Mouse (Mus musculus): Measurements from ENCODE around the gene Wdr64. TPM values are rescaled to one million over a fixed set of nuclear protein-coding genes. Genes with fewer than 3 reads are reported as not detected.

Wdr64 gene
- polyA plus RNA-seq, 1 experiment from 2014 or later = not detected

- H3K9me3 ChIP-seq (ENCODE audit: control insufficient read depth, low read length) = no peaks in the 10 kb centered on the region
- H3K4me3 ChIP-seq (ENCODE audit: low read depth, low read length) = no peak overlapping the region
- no peak for DNase-seq (ENCODE audit: low spot score, missing footprints)
- no peak for ATAC-seq (ENCODE audit: low FRiP score)
- no peak overlapping the region for H3K9ac ChIP-seq (ENCODE audit: low read length)
- no peaks in the 10 kb centered on the region for H3K27me3 ChIP-seq (ENCODE audit: control insufficient read depth, insufficient read depth, low read length)
- no peaks in the 10 kb centered on the region for H3K36me3 ChIP-seq (ENCODE audit: control insufficient read depth, insufficient read depth, low read length)
- no peaks in the 10 kb centered on the region for H3K4me1 ChIP-seq (ENCODE audit: control insufficient read depth, insufficient read depth, low read length)
- H3K27ac ChIP-seq (ENCODE audit: low read depth, low read length) = no peak overlapping the region
- 85% methylated on average over 6 of the region's 6 CpGs for WGBS
- no peak overlapping the region for H3K4me2 ChIP-seq
These were observed 20.9 kb upstream of the Wdr64 start for GRCm38 (mm10) chr1:175677459-175677858.

GRCm38 (mm10) chr1:175680995-175681394 is 17.4 kb upstream of the Wdr64 start:
- no peak for ATAC-seq (ENCODE audit: low FRiP score)
- Histone ChIP-seq H3K9ac (ENCODE audit: low read length) (no peak overlapping the region), H3K36me3 (ENCODE audit: control insufficient read depth, insufficient read depth, low read length) (no peaks in the 10 kb centered on the region), H3K4me2 (no peak overlapping the region), H3K4me3 (ENCODE audit: low read depth, low read length) (no peak overlapping the region), H3K4me1 (ENCODE audit: control insufficient read depth, insufficient read depth, low read length) (no peaks in the 10 kb centered on the region), H3K27ac (ENCODE audit: low read depth, low read length) (no peak overlapping the region), H3K9me3 (ENCODE audit: control insufficient read depth, low read length) (no peaks in the 10 kb centered on the region), H3K27me3 (ENCODE audit: control insufficient read depth, insufficient read depth, low read length) (no peaks in the 10 kb centered on the region)
- DNase-seq (ENCODE audit: low spot score, missing footprints) = no peak
- WGBS = 88% methylated on average over 6 of the region's 6 CpGs

DNA sequence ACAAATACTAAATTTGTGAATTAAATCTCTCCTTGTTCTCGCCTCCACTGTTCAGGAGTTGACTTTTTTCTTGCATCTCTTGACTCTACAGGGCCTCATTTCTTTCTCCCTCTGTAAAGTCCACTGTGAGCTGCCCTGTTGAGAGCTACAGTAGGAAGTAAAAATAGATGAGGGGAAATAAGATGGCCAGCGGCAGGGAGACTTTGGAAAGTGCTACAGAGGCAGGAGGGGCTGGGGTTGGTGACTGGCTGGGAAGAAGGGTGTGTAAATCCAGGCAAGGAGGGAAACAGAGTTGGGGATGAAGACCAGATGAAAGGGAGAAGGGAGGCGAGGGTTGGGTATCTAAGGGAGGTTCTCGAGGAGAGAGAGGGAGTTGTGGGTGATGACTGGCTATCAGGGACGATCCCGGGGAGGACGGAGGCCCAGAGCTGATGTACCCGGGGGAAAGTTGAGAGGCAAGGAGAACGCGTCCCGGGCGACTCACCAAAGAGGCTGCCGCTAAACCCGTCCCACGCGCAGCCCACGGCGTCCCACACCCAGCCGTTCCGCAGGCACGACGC is 6.6 kb upstream of the Wdr64 start:
- Histone ChIP-seq H3K9me3 (ENCODE audit: control insufficient read depth, low read length) (no peaks in the 10 kb centered on the region), H3K4me3 (ENCODE audit: low read depth, low read length) (peak overlapping the region; percentile 80), H3K4me2 (peak overlapping the region; percentile 80), H3K27me3 (ENCODE audit: control insufficient read depth, insufficient read depth, low read length) (no peaks in the 10 kb centered on the region), H3K4me1 (ENCODE audit: control insufficient read depth, insufficient read depth, low read length) (peaks cover 21% of the 10 kb centered on the region), H3K27ac (ENCODE audit: low read depth, low read length) (0 out of 2 replicates have a peak overlapping the region, but pooled peaks have one; percentile 71), H3K9ac (ENCODE audit: low read length) (peak overlapping the region; percentile 88), H3K36me3 (ENCODE audit: control insufficient read depth, insufficient read depth, low read length) (peaks cover 6% of the 10 kb centered on the region)
- under 1% methylated on average over 22 of the region's 22 CpGs for WGBS
- DNase-seq (ENCODE audit: low spot score, missing footprints) (peak; percentile 96), ATAC-seq (ENCODE audit: low FRiP score) (no peak)

DNA sequence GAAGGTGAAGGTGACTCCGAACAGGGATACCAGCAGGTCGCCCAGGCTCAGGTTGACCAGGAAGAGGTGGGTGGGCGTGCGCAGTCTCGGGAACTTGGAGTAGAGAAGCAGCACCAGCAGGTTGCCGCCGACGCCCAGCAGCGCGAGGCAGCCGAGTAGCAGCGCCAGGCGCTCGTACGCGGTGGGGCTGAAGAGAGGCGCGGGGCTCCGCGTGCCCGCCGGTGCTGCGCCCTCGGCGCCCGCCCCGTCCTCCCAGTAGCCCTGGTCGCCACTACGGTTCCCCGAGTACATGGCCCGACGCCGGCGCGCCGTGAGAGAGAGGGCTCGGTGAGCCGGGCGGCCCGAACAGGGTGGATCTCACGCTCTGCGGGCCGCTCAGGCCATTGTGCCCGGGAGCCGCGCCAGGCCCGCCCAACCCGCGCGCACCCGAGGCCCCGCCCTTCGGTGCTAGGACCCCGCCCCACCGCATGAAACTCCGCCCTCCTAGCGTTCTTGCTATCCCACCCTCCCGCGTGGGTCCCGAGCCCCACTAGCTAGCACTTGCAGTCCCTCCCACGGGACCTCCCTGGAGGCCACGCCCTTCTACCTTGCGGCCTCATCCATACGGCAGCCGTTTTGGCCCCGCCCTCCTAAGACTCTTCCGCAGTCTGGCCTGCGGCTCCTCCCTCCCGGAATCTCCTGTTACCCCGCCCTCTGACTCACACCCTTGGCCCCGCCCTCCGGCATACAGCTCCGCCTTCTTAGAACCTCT is 6.0 kb upstream of the Wdr64 start, which contains the start of the genes Opn3 and Chml:
TSS of gene Opn3 (minus strand) at position 531 of the 751 bp plus-strand sequence.
TSS of gene Chml (minus strand) at position 656 of the 751 bp plus-strand sequence.
- H3K4me1 ChIP-seq (ENCODE audit: control insufficient read depth, insufficient read depth, low read length) = peaks cover 21% of the 10 kb centered on the region
- H3K36me3 ChIP-seq (ENCODE audit: control insufficient read depth, insufficient read depth, low read length) = peaks cover 6% of the 10 kb centered on the region; the same call in 1 of the 2 replicates
- no peaks in the 10 kb centered on the region for H3K9me3 ChIP-seq (ENCODE audit: control insufficient read depth, low read length)
- DNase-seq (ENCODE audit: low spot score, missing footprints) (peak; percentile 99), ATAC-seq (ENCODE audit: low FRiP score) (peak; percentile 97)
- WGBS = under 1% methylated on average over 53 of the region's 73 CpGs
- peak within 1 kb of the TSS; percentile 80 for H3K4me2 ChIP-seq
- H3K4me3 ChIP-seq (ENCODE audit: low read depth, low read length) = peak within 1 kb of the TSS; percentile 80
- peak within 1 kb of the TSS; percentile 71 for H3K27ac ChIP-seq (ENCODE audit: low read depth, low read length)
- peak within 1 kb of the TSS; percentile 88 for H3K9ac ChIP-seq (ENCODE audit: low read length)
- H3K27me3 ChIP-seq (ENCODE audit: control insufficient read depth, insufficient read depth, low read length) = no peaks in the 10 kb centered on the region

DNA sequence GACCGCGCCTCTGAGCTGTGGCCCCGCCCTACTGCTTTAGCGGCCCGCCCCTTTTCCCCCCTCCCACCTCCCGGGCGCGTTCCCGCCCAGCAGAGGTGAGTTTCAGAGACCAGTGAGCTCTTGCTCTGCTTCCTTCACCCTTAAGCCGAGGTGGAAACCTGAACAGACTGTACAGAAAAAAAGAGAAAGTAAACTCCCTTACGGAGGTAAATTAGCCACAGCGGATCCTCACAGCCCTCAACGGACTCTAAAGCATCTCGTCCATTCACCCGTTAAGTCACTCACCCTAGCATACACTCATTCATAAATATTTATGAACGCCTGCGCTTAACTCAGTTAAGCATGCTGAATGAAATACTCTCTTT is 5.4 kb upstream of the Wdr64 start:
- Histone ChIP-seq H3K9ac (ENCODE audit: low read length) (peak overlapping the region; percentile 39; the same call in 1 of the 2 replicates), H3K27ac (ENCODE audit: low read depth, low read length) (no peak overlapping the region), H3K27me3 (ENCODE audit: control insufficient read depth, insufficient read depth, low read length) (no peaks in the 10 kb centered on the region), H3K36me3 (ENCODE audit: control insufficient read depth, insufficient read depth, low read length) (peaks cover 2% of the 10 kb centered on the region; the same call in 1 of the 2 replicates), H3K4me3 (ENCODE audit: low read depth, low read length) (peak overlapping the region; percentile 80), H3K9me3 (ENCODE audit: control insufficient read depth, low read length) (no peaks in the 10 kb centered on the region), H3K4me2 (peak overlapping the region; percentile 45), H3K4me1 (ENCODE audit: control insufficient read depth, insufficient read depth, low read length) (peaks cover 21% of the 10 kb centered on the region)
- ATAC-seq (ENCODE audit: low FRiP score) (no peak), DNase-seq (ENCODE audit: low spot score, missing footprints) (no peak)
- WGBS = under 1% methylated on average over 17 of the region's 17 CpGs

GRCm38 (mm10) chr1:175693429-175693960 is 4.9 kb upstream of the Wdr64 start:
- Histone ChIP-seq H3K9ac (ENCODE audit: low read length) (peak overlapping the region; percentile 39; the same call in 1 of the 2 replicates), H3K27me3 (ENCODE audit: control insufficient read depth, insufficient read depth, low read length) (no peaks in the 10 kb centered on the region), H3K4me1 (ENCODE audit: control insufficient read depth, insufficient read depth, low read length) (peaks cover 21% of the 10 kb centered on the region), H3K27ac (ENCODE audit: low read depth, low read length) (no peak overlapping the region), H3K4me3 (ENCODE audit: low read depth, low read length) (peak overlapping the region; percentile 80), H3K4me2 (peak overlapping the region; percentile 45), H3K9me3 (ENCODE audit: control insufficient read depth, low read length) (no peaks in the 10 kb centered on the region), H3K36me3 (ENCODE audit: control insufficient read depth, insufficient read depth, low read length) (no peaks in the 10 kb centered on the region)
- ATAC-seq (ENCODE audit: low FRiP score) (0 out of 2 replicates have a peak, but pooled peaks have one; percentile 0), DNase-seq (ENCODE audit: low spot score, missing footprints) (peak; percentile 85)
- 49% methylated on average over 12 of the region's 12 CpGs for WGBS

DNA sequence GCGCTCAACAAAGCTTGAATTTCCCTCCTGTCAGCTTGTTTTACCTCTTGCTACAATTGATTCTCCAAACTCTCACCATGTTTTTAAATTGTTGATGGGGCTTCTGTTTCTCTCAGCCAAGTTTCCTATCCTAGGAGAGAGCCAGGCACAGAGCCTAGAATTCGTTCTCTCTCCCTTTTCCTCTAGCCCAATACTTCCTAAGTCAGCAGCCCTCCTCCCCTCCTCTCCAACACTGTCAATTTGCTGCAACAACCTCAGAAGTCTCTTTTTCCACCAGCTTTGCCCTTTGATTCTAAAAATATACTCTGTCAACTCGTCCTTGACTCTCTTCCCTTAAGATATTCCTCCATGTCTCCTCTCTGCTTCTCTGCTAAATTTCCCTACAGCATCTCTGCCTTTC is 982 bp downstream of the Wdr64 start:
- Histone ChIP-seq H3K9me3 (ENCODE audit: control insufficient read depth, low read length) (no peaks in the 10 kb centered on the region), H3K9ac (ENCODE audit: low read length) (no peak overlapping the region), H3K27me3 (ENCODE audit: control insufficient read depth, insufficient read depth, low read length) (no peaks in the 10 kb centered on the region), H3K4me2 (no peak overlapping the region), H3K27ac (ENCODE audit: low read depth, low read length) (no peak overlapping the region), H3K4me1 (ENCODE audit: control insufficient read depth, insufficient read depth, low read length) (no peaks in the 10 kb centered on the region), H3K36me3 (ENCODE audit: control insufficient read depth, insufficient read depth, low read length) (no peaks in the 10 kb centered on the region), H3K4me3 (ENCODE audit: low read depth, low read length) (no peak overlapping the region)
- WGBS = 70% methylated on average over 3 of the region's 3 CpGs
- DNase-seq (ENCODE audit: low spot score, missing footprints) (no peak), ATAC-seq (ENCODE audit: low FRiP score) (no peak)

GRCm38 (mm10) chr1:175699796-175700195 is 1.4 kb downstream of the Wdr64 start:
- DNase-seq (ENCODE audit: low spot score, missing footprints) = no peak
- H3K4me1 ChIP-seq (ENCODE audit: control insufficient read depth, insufficient read depth, low read length) = no peaks in the 10 kb centered on the region
- no peaks in the 10 kb centered on the region for H3K36me3 ChIP-seq (ENCODE audit: control insufficient read depth, insufficient read depth, low read length)
- no peaks in the 10 kb centered on the region for H3K9me3 ChIP-seq (ENCODE audit: control insufficient read depth, low read length)
- ATAC-seq (ENCODE audit: low FRiP score) = no peak
- no peaks in the 10 kb centered on the region for H3K27me3 ChIP-seq (ENCODE audit: control insufficient read depth, insufficient read depth, low read length)
- WGBS = 44% methylated on average over 4 of the region's 4 CpGs
- no peak overlapping the region for H3K4me3 ChIP-seq (ENCODE audit: low read depth, low read length)
- no peak overlapping the region for H3K27ac ChIP-seq (ENCODE audit: low read depth, low read length)
- no peak overlapping the region for H3K9ac ChIP-seq (ENCODE audit: low read length)
- no peak overlapping the region for H3K4me2 ChIP-seq

GRCm38 (mm10) chr1:175701145-175701544 is 2.8 kb downstream of the Wdr64 start:
- no peaks in the 10 kb centered on the region for H3K36me3 ChIP-seq (ENCODE audit: control insufficient read depth, insufficient read depth, low read length)
- no peaks in the 10 kb centered on the region for H3K4me1 ChIP-seq (ENCODE audit: control insufficient read depth, insufficient read depth, low read length)
- H3K4me2 ChIP-seq = no peak overlapping the region
- H3K9me3 ChIP-seq (ENCODE audit: control insufficient read depth, low read length) = no peaks in the 10 kb centered on the region
- H3K9ac ChIP-seq (ENCODE audit: low read length) = no peak overlapping the region
- DNase-seq (ENCODE audit: low spot score, missing footprints) (no peak), ATAC-seq (ENCODE audit: low FRiP score) (no peak)
- no peak overlapping the region for H3K4me3 ChIP-seq (ENCODE audit: low read depth, low read length)
- H3K27ac ChIP-seq (ENCODE audit: low read depth, low read length) = no peak overlapping the region
- WGBS = 74% methylated on average over 4 of the region's 4 CpGs
- no peaks in the 10 kb centered on the region for H3K27me3 ChIP-seq (ENCODE audit: control insufficient read depth, insufficient read depth, low read length)
